Mouse (Mus musculus) adrenal gland (tissue): ENCODE results near the gene Vav2.

Experiments
- intact Hi-C: fragments of 180-260 bp; cut with DNase I; formaldehyde crosslinking; loops from one replicate; pipeline ENCODE4 v1.15.1; 2025
- microRNA-seq, 2 experiments: library from miRNA; unstranded; fragments of <30 nt; microRNA quantifications; one replicate each; pipeline ENCODE4; 2019

Gene Vav2

GRCm38 (mm10) chr2:27218121-27218544 is 208.7 kb downstream of the Vav2 start:
- intact Hi-C loops = no loop called here

GRCm38 (mm10) chr2:27215537-27215936 is 211.3 kb downstream of the Vav2 start:
- intact Hi-C loops = no loop called here

Small RNA genes within 50 kb of the gene (microRNA-seq; reads per million reads assigned to microRNA genes)
- 0 reads per million in 2 experiments for gene Gm24049
- gene Mir7578 = 0 reads per million in 2 experiments
